Mouse (Mus musculus): Measurements from ENCODE around the gene Olfr1321. TPM values are rescaled to one million over a fixed set of nuclear protein-coding genes. Genes with fewer than 3 reads are reported as not detected.

The Olfr1321 gene
- 0.19 TPM in 1 of 2 replicates, not detected in the other for polyA plus RNA-seq (2015; fragmentation: Nextera tagmentation; extraction: Ambion mirVana)

DNA sequence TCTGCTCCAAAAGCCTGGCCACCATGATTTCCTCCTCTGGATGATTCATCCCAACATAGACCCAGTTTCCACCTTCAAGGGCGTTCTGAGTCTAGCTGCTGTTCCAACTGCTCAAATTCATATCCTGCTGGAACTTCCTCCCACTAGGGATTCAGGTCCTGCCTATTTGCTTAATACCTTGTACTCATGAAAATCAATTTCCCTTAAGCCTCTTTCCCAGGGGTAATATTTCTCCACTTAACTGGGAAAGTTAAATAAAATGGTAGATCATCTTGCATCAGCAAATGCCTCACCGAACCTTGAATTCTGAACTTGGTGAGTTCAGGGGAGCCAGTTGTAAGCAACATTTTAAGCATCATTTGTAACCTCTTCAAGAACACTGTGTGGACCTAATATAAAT lies at the start of gene Olfr1321:
Olfr1321 (minus strand) TSS at position 101 of the 400 bp plus-strand sequence.
- Histone ChIP-seq H3K27me3 (no peaks in the 10 kb centered on the region), H3K4me2 (replicated peaks) (no peak within 1 kb of the TSS), H3K9me3 (replicated peaks) (no peaks in the 10 kb centered on the region), H3K9ac (no peak within 1 kb of the TSS), H3K4me1 (no peaks in the 10 kb centered on the region), H3K4me3 (replicated peaks) (no peak within 1 kb of the TSS), H3K36me3 (no peaks in the 10 kb centered on the region), H3K27ac (replicated peaks) (no peak within 1 kb of the TSS)
- 66% methylated on average over 2 of the region's 2 CpGs for WGBS
- no peak for ATAC-seq (ENCODE audit: insufficient number of reproducible peaks, low FRiP score, low TSS enrichment, low read depth)

DNA sequence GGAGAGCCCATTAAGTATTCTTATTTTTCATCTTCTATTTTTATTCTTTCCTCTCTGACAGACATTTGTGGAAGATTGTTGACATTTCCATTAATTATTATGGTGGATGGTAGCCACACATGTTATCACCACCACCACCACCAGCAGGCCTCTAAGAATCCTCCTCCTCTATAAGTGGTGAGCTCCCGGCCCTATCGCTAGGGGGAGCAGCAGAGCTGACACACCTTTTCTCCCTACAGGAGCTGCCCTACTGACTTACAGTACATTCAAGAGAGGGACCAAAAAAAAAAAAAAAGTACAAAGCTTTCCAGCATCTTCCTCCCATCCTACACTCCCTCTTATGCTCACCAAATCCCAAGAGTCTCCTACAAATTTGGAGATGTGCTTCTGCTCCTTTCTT lies 36.0 kb upstream of the Olfr1321 start:
- ATAC-seq (ENCODE audit: insufficient number of reproducible peaks, low FRiP score, low TSS enrichment, low read depth): no peak
- H3K27ac ChIP-seq (replicated peaks): no peak overlapping the region
- no peak overlapping the region for H3K9ac ChIP-seq
- no peak overlapping the region for H3K4me3 ChIP-seq (replicated peaks)
- H3K36me3 ChIP-seq: no peaks in the 10 kb centered on the region
- no peak overlapping the region for H3K4me2 ChIP-seq (replicated peaks)
- no peaks in the 10 kb centered on the region for H3K4me1 ChIP-seq
- no peaks in the 10 kb centered on the region for H3K9me3 ChIP-seq (replicated peaks)
- no peaks in the 10 kb centered on the region for H3K27me3 ChIP-seq
- WGBS: 22% methylated on average over 2 of the region's 2 CpGs

DNA sequence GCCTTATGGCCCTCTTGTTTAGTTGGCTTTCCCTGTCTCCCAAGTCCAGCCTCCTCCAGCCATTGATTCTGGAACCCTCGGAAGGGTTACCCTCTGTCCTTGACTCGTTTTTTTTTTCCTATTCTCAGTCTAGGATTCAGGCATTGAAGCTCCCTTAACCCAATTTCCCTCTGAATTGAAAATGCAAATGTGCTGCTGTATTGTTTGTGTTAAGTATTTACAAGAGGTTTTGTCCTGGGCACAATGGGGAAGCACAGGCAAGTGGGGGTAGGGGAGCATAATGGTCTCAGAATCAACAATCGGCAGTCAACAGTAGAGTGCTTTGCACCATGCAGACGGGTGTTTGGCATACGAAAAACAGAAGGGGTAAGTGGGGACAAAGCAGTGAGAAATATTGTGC lies 10.3 kb upstream of the Olfr1321 start:
- WGBS: 56% methylated on average over 5 of the region's 5 CpGs
- Histone ChIP-seq H3K9me3 (replicated peaks) (no peaks in the 10 kb centered on the region), H3K36me3 (no peaks in the 10 kb centered on the region), H3K4me1 (no peaks in the 10 kb centered on the region), H3K9ac (no peak overlapping the region), H3K4me3 (replicated peaks) (no peak overlapping the region), H3K27me3 (no peaks in the 10 kb centered on the region), H3K27ac (replicated peaks) (no peak overlapping the region), H3K4me2 (replicated peaks) (no peak overlapping the region)
- ATAC-seq (ENCODE audit: insufficient number of reproducible peaks, low FRiP score, low TSS enrichment, low read depth): no peak

Other genes with a start within 250 kb of the Olfr1321 start
- gene Olfr1320, start 62.7 kb downstream of the Olfr1321 start, polyA plus RNA-seq (2015; fragmentation: Nextera tagmentation; extraction: Ambion mirVana): 0.12 TPM in 1 of 2 replicates, not detected in the other
- 4.3 and 4.5 TPM in 2 replicates for gene Igsf1, start 62.7 kb upstream of the Olfr1321 start, polyA plus RNA-seq (2015; fragmentation: Nextera tagmentation; extraction: Ambion mirVana)
- not detected in 2 replicates for gene Olfr1322, start 156.4 kb upstream of the Olfr1321 start, polyA plus RNA-seq (2015; fragmentation: Nextera tagmentation; extraction: Ambion mirVana)

Measured in embryonic facial prominence, embryonic 15.5 days (tissue).